Mouse (Mus musculus): ENCODE data around the gene Castor1.

Gene Castor1

GRCm38 (mm10) chr11:4235665-4236545, 17.9 kb downstream of the Castor1 start, which contains the start of gene Osm:
Osm (plus strand) TSS chr11:4236420.
- Histone ChIP-seq H3K27me3 (ENCODE audit: control insufficient read depth, insufficient read depth, low read length, poor library complexity, severe bottlenecking) (no peaks in the 10 kb centered on the region), H3K36me3 (ENCODE audit: control insufficient read depth, insufficient read depth, low read length, poor library complexity, severe bottlenecking) (no peaks in the 10 kb centered on the region)
- DNase-seq (ENCODE audit: low read depth, low spot score), result peak; percentile 60

GRCm38 (mm10) chr11:4236546-4237067, 18.6 kb downstream of the Castor1 start:
- H3K27me3 ChIP-seq (ENCODE audit: control insufficient read depth, insufficient read depth, low read length, poor library complexity, severe bottlenecking), result no peaks in the 10 kb centered on the region
- no peaks in the 10 kb centered on the region for H3K36me3 ChIP-seq (ENCODE audit: control insufficient read depth, insufficient read depth, low read length, poor library complexity, severe bottlenecking)
- peak; percentile 26 for DNase-seq (ENCODE audit: low read depth, low spot score)

DNA sequence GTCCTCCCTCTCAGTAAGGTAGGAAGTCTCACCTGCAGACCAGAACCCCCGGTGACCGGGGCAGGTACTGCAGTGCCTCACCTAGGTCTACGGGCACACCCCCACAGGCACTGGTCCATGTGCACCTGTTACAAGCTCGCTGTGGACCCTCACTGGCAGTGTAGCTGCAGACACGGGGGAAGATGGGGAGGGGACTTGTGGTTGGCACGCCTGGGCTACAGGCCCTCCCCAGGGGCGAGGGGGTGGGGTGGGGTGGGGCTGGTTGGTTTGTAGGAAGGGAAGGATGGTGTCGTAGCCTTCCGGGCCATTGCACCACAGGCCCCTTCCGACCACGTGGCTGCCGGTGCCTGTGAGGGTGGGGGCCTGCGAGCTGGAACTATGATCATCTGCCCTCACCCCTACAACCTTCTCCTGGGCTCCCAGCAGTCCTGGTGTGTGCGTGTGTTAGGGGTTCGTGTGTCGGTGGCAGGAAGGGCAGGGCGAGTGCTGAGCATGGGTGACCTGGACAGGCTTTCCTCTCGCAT, 19.4 kb downstream of the Castor1 start:
- no peaks in the 10 kb centered on the region for H3K36me3 ChIP-seq (ENCODE audit: control insufficient read depth, insufficient read depth, low read length, poor library complexity, severe bottlenecking)
- peak; percentile 67 for DNase-seq (ENCODE audit: low read depth, low spot score)
- H3K27me3 ChIP-seq (ENCODE audit: control insufficient read depth, insufficient read depth, low read length, poor library complexity, severe bottlenecking), result no peaks in the 10 kb centered on the region

DNA sequence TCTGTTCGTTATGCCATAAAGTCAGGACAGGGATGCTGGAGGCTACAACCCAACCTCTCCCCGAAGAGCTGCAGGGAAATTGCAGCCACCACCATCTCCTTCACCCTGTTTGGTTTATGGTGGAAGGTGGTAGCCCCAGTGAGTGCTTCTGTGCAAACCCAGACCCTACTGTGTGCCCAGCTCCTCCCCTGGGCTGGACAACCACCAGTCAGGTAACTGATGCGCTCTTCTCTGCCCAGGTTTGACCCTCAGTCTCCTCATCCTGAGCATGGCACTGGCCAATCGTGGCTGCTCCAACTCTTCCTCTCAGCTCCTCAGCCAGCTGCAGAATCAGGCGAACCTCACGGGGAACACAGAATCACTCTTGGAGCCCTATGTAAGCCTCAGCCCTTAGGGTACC, 20.1 kb downstream of the Castor1 start:
- H3K27me3 ChIP-seq (ENCODE audit: control insufficient read depth, insufficient read depth, low read length, poor library complexity, severe bottlenecking), result no peaks in the 10 kb centered on the region
- DNase-seq (ENCODE audit: low read depth, low spot score), result no peak
- H3K36me3 ChIP-seq (ENCODE audit: control insufficient read depth, insufficient read depth, low read length, poor library complexity, severe bottlenecking), result no peaks in the 10 kb centered on the region

DNA sequence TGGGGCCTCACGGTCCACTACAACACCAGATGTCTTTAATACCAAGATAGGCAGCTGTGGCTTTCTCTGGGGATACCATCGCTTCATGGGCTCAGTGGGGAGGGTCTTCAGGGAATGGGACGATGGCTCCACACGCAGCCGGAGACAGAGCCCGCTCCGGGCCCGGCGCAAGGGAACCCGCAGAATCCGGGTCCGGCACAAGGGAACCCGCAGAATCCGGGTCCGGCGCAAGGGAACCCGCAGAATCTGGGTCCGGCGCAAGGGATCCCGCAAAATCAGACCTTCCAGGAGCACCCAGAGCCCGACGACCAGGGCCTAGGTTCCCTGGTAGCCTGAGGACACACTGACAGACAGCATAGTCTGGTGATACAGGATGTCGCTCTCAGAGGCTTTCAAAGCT, 21.7 kb downstream of the Castor1 start:
- Histone ChIP-seq H3K36me3 (ENCODE audit: control insufficient read depth, insufficient read depth, low read length, poor library complexity, severe bottlenecking) (no peaks in the 10 kb centered on the region), H3K27me3 (ENCODE audit: control insufficient read depth, insufficient read depth, low read length, poor library complexity, severe bottlenecking) (no peaks in the 10 kb centered on the region)
- no peak for DNase-seq (ENCODE audit: low read depth, low spot score)

GRCm38 (mm10) chr11:4240151-4240550, 22.1 kb downstream of the Castor1 start:
- no peak for DNase-seq (ENCODE audit: low read depth, low spot score)
- H3K36me3 ChIP-seq (ENCODE audit: control insufficient read depth, insufficient read depth, low read length, poor library complexity, severe bottlenecking), result no peaks in the 10 kb centered on the region
- H3K27me3 ChIP-seq (ENCODE audit: control insufficient read depth, insufficient read depth, low read length, poor library complexity, severe bottlenecking), result no peaks in the 10 kb centered on the region

- Histone ChIP-seq H3K27me3 (ENCODE audit: control insufficient read depth, insufficient read depth, low read length, poor library complexity, severe bottlenecking) (no peaks in the 10 kb centered on the region), H3K36me3 (ENCODE audit: control insufficient read depth, insufficient read depth, low read length, poor library complexity, severe bottlenecking) (no peaks in the 10 kb centered on the region)
- DNase-seq (ENCODE audit: low read depth, low spot score), result no peak
These were observed 23.2 kb downstream of the Castor1 start for GRCm38 (mm10) chr11:4241180-4241579.

DNA sequence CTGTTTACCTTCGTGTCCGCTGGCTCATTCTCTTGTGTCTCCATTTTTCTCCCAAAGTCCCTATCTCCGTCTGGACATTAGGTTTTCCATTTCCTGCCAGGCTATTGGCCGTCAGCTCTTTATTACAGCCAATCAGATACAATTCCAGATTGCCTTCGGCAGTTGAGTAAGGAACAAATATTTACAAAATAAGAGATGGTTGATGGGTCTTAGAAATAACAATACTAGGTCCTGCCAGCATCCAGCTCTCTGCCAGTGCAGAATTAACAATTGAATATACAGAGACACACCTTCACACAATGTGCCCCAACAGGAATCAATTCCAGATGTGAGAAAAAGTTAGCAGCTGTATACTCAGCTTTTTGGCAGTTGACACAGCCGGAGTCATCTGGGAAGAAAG, 28.1 kb downstream of the Castor1 start:
- no peak for DNase-seq (ENCODE audit: low read depth, low spot score)

DNA sequence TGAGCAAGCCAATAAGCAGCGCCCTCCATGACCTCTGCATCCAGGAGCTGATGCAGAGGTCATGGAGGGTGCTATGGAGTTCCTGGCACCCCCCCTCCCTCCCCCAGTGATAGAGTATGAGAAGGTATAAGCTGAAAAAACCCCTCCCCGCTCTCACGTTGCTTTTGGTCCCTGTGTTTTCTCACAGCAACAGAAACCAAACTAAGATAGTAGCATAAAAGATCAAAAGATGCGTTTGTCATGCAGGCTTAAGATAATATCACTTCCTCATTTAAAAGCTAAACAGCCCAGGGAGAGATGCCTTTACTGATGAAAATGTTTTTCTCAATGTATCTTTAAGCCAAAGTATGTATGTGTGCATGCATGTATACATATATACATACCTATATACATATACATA, 28.6 kb downstream of the Castor1 start:
- Histone ChIP-seq H3K36me3 (ENCODE audit: control insufficient read depth, insufficient read depth, low read length, poor library complexity, severe bottlenecking) (no peaks in the 10 kb centered on the region), H3K27me3 (ENCODE audit: control insufficient read depth, insufficient read depth, low read length, poor library complexity, severe bottlenecking) (no peaks in the 10 kb centered on the region)
- no peak for DNase-seq (ENCODE audit: low read depth, low spot score)

More for the DNA sequence above, 28.1 kb downstream of the Castor1 start:
- Histone ChIP-seq H3K36me3 (ENCODE audit: control insufficient read depth, insufficient read depth, low read length, poor library complexity, severe bottlenecking) (no peaks in the 10 kb centered on the region), H3K27me3 (ENCODE audit: control insufficient read depth, insufficient read depth, low read length, poor library complexity, severe bottlenecking) (no peaks in the 10 kb centered on the region)

DNA sequence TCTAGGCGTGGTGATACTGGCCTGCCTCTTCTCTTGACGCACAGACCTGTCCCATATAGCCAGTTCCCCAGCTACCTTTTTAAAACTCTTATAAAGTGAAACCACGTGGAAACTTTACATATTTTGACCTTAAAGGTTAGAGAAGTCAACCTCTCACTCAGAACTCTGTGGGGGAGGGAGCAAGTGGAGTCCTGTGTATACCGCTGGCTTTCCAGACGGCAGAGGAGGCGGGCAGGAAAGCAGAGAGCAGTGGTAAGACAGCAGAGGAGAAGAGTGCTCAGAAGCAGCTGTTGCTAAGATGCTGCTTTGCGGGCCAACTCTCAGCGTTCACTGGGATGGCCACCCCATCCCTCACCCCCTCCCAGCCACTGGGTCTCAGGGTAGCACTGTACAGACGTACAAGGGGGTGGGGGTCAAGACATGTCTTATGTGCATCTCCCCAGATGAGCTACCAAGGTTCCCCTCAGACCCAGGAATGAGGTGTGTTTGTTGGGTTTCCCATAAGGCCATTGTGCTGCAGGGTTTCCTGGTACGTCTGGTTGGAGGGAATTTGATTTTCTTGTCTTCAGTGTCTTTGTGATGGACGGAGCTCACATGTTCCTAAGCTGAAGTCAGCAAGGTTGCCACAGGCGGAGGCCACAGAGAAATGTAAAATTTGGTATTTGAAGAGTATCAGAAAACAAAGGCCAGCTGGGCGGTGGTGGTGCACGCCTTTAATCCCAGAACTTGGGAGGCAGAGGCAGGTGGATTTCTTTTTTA, 29.4 kb downstream of the Castor1 start:
- no peak for DNase-seq (ENCODE audit: low read depth, low spot score)
- no peaks in the 10 kb centered on the region for H3K27me3 ChIP-seq (ENCODE audit: control insufficient read depth, insufficient read depth, low read length, poor library complexity, severe bottlenecking)

GRCm38 (mm10) chr11:4249151-4249550, 31.1 kb downstream of the Castor1 start:
- DNase-seq (ENCODE audit: low read depth, low spot score), result peak; percentile 23
- no peaks in the 10 kb centered on the region for H3K27me3 ChIP-seq (ENCODE audit: control insufficient read depth, insufficient read depth, low read length, poor library complexity, severe bottlenecking)
- H3K36me3 ChIP-seq (ENCODE audit: control insufficient read depth, insufficient read depth, low read length, poor library complexity, severe bottlenecking), result no peaks in the 10 kb centered on the region

More for the DNA sequence above, 29.4 kb downstream of the Castor1 start:
- no peaks in the 10 kb centered on the region for H3K36me3 ChIP-seq (ENCODE audit: control insufficient read depth, insufficient read depth, low read length, poor library complexity, severe bottlenecking)

- Histone ChIP-seq H3K36me3 (ENCODE audit: control insufficient read depth, insufficient read depth, low read length, poor library complexity, severe bottlenecking) (no peaks in the 10 kb centered on the region), H3K27me3 (ENCODE audit: control insufficient read depth, insufficient read depth, low read length, poor library complexity, severe bottlenecking) (no peaks in the 10 kb centered on the region)
- DNase-seq (ENCODE audit: low read depth, low spot score), result no peak
These were observed 32.3 kb downstream of the Castor1 start for GRCm38 (mm10) chr11:4250290-4250689.

DNA sequence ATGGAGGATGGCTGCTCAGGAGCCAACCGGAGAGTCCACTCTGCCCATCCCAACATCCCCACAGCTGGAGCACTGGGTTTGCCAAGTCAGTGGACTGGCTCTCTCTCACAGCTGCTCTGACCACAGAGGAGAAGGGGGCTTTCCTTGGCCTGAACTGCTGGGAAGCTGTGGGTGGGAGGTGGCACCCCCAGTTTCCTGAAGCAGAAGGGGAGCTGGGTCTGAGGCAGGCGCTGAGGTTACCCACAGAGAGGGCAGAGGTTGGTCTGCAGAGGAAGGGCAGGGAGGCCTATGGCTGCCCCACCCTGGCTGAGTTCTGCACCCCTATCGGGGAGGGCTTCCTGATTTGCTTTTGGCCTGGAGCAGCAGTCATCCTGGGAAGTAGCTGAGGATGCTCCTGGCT, 33.4 kb downstream of the Castor1 start:
- Histone ChIP-seq H3K27me3 (ENCODE audit: control insufficient read depth, insufficient read depth, low read length, poor library complexity, severe bottlenecking) (no peaks in the 10 kb centered on the region), H3K36me3 (ENCODE audit: control insufficient read depth, insufficient read depth, low read length, poor library complexity, severe bottlenecking) (no peaks in the 10 kb centered on the region)
- no peak for DNase-seq (ENCODE audit: low read depth, low spot score)

DNA sequence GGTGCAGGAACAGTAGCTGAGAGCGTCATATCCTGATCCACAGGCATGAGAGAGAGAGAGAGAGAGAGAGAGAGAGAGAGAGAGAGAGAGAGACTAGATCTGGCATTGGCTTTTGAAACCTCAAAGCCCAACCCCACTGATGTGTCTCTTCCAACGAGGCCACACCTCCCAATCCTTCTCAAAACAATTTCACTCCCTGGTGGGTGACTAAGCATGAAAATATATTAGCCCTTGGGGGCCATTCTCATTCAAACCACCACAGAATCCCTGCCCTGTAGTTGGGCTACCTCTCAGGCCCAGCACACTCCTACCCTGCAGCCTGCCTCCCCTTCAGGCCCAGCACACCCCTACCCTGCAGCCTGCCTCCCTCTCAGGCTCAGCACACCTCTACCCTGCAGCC, 34.9 kb downstream of the Castor1 start:
- no peaks in the 10 kb centered on the region for H3K36me3 ChIP-seq (ENCODE audit: control insufficient read depth, insufficient read depth, low read length, poor library complexity, severe bottlenecking)
- no peaks in the 10 kb centered on the region for H3K27me3 ChIP-seq (ENCODE audit: control insufficient read depth, insufficient read depth, low read length, poor library complexity, severe bottlenecking)
- no peak for DNase-seq (ENCODE audit: low read depth, low spot score)

Measured in splenic B cell, adult 2 months (primary cell).